Mouse (Mus musculus): ENCODE measurements around the gene Psmc5. TPM values are rescaled to one million over a fixed set of nuclear protein-coding genes. Genes with fewer than 3 reads are reported as not detected.

Psmc5 gene
- total RNA-seq (2021) (100 to 1,000 TPM in 1 of 2 experiments, 10 to 100 TPM in 1; 91.8 to 104 TPM), polyA plus RNA-seq (2012; rRNA removed) (54.5 and 83.5 TPM in 2 replicates)
- long read RNA-seq, transcript Psmc5-201 (11 exons, 1,316 nt) = major isoform, 133 of 139 reads
- long read RNA-seq, partial matches to known transcripts = 4 of 139 reads
- long read RNA-seq, other reads (novel, unspliced or antisense) = 1 of 139 reads

- under 1% methylated on average over 42 of the region's 42 CpGs for WGBS
- H3K36me3 ChIP-seq (ENCODE audit: control insufficient read depth, insufficient read depth, low read length) = peaks cover 2% of the 10 kb centered on the region
These were observed at the start of gene Psmc5, which contains the start of gene Ftsj3 for GRCm38 (mm10) chr11:106255685-106256451. TSS of gene Psmc5 (plus strand) at chr11:106256154. TSS of gene Ftsj3 (minus strand) at chr11:106256079.

GRCm38 (mm10) chr11:106212771-106213170, 43.2 kb upstream of the Psmc5 start:
- Histone ChIP-seq H3K27ac (no peak overlapping the region; the same call in 1 of the 2 replicates), H3K9ac (ENCODE audit: low read depth, low read length) (no peak overlapping the region), H3K79me2 (replicated peaks; ENCODE audit: control insufficient read depth, insufficient read depth, low read length) (peaks cover 3% of the 10 kb centered on the region), H3K27me3 (ENCODE audit: control insufficient read depth, insufficient read depth, low read length) (no peaks in the 10 kb centered on the region), H3K4me1 (ENCODE audit: control insufficient read depth, insufficient read depth, low read length) (peaks cover 6% of the 10 kb centered on the region), H3K4me3 (no peak overlapping the region), H3K36me3 (ENCODE audit: control insufficient read depth, insufficient read depth, low read length) (peaks cover 14% of the 10 kb centered on the region)
- 61% methylated on average over 8 of the region's 8 CpGs for WGBS
- intact Hi-C loops (cut with DNase I) = no loop called here
- no peak for TF ChIP-seq POLR2A (IDR thresholded peaks at IDR 0.05; ENCODE audit: insufficient read depth, low read depth, low read length)
- no peak for TF ChIP-seq CTCF (IDR thresholded peaks at IDR 0.05)
- no peak for TF ChIP-seq EP300 (IDR thresholded peaks at IDR 0.05; ENCODE audit: insufficient read depth, low read depth, low read length)
- DNase-seq = peak in 1 of 2 experiments; percentile 41

More at GRCm38 (mm10) chr11:106255685-106256451, at the start of gene Psmc5, which contains the start of gene Ftsj3:
- peaks cover 5% of the 10 kb centered on the region for H3K4me1 ChIP-seq (ENCODE audit: control insufficient read depth, insufficient read depth, low read length)
- H3K27ac ChIP-seq = peak within 1 kb of the TSS; percentile 83
- H3K4me3 ChIP-seq = peak within 1 kb of the TSS; percentile 71
- H3K27me3 ChIP-seq (ENCODE audit: control insufficient read depth, insufficient read depth, low read length) = no peaks in the 10 kb centered on the region
- H3K79me2 ChIP-seq (replicated peaks; ENCODE audit: control insufficient read depth, insufficient read depth, low read length) = no peaks in the 10 kb centered on the region
- H3K9ac ChIP-seq (ENCODE audit: low read depth, low read length) = peak within 1 kb of the TSS; percentile 89
- TF ChIP-seq POLR2A (IDR thresholded peaks at IDR 0.05; ENCODE audit: insufficient read depth, low read depth, low read length) (peak; percentile 89), CTCF (IDR thresholded peaks at IDR 0.05) (no peak)
- peak; percentile 97 to 99 for DNase-seq
- intact Hi-C loops (cut with DNase I) = loop anchor here (2.0 kb wide), 1 partner anchor 15 kb away; no protein-coding TSS in a partner anchor

DNA sequence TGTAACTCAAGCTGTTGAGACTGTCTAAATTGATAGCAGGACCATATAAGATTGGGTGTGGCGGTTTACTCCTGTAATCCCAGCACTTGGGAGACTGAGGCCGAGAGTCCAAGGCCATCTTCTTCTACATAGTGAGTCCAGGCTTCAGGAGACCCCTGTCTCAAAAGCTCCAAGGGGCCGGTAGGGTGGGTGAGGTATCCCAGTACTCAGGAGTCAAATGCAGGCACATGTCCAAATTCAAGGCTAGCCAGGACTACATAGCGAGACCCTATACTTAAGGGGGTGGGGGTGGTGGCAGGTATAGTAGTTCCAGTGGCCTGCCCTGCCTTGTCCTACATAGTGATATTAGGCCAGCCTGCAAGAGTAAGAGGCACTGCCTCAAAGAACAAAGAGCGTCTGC, 41.1 kb upstream of the Psmc5 start:
- intact Hi-C loops (cut with DNase I) = no loop called here
- Histone ChIP-seq H3K27ac (no peak overlapping the region), H3K9ac (ENCODE audit: low read depth, low read length) (no peak overlapping the region), H3K36me3 (ENCODE audit: control insufficient read depth, insufficient read depth, low read length) (peaks cover 14% of the 10 kb centered on the region), H3K27me3 (ENCODE audit: control insufficient read depth, insufficient read depth, low read length) (no peaks in the 10 kb centered on the region), H3K79me2 (replicated peaks; ENCODE audit: control insufficient read depth, insufficient read depth, low read length) (peaks cover 3% of the 10 kb centered on the region), H3K4me1 (ENCODE audit: control insufficient read depth, insufficient read depth, low read length) (peaks cover 7% of the 10 kb centered on the region), H3K4me3 (peak overlapping the region; percentile 69; the same call in 1 of the 2 replicates)
- 81% methylated on average over 5 of the region's 5 CpGs for WGBS
- TF ChIP-seq POLR2A (IDR thresholded peaks at IDR 0.05; ENCODE audit: insufficient read depth, low read depth, low read length) (no peak), CTCF (IDR thresholded peaks at IDR 0.05) (no peak), EP300 (IDR thresholded peaks at IDR 0.05; ENCODE audit: insufficient read depth, low read depth, low read length) (no peak)
- DNase-seq = no peak

GRCm38 (mm10) chr11:106215450-106215859, 40.5 kb upstream of the Psmc5 start:
- Histone ChIP-seq H3K27ac (peak overlapping the region; percentile 92), H3K4me1 (ENCODE audit: control insufficient read depth, insufficient read depth, low read length) (peaks cover 7% of the 10 kb centered on the region), H3K9ac (ENCODE audit: low read depth, low read length) (peak overlapping the region; percentile 90; the same call in 1 of the 2 replicates), H3K27me3 (ENCODE audit: control insufficient read depth, insufficient read depth, low read length) (no peaks in the 10 kb centered on the region), H3K79me2 (replicated peaks; ENCODE audit: control insufficient read depth, insufficient read depth, low read length) (peaks cover 3% of the 10 kb centered on the region), H3K36me3 (ENCODE audit: control insufficient read depth, insufficient read depth, low read length) (peaks cover 14% of the 10 kb centered on the region), H3K4me3 (peak overlapping the region; percentile 69)
- intact Hi-C loops (cut with DNase I) = no loop called here
- DNase-seq = no peak
- TF ChIP-seq CTCF (IDR thresholded peaks at IDR 0.05) (no peak), POLR2A (IDR thresholded peaks at IDR 0.05; ENCODE audit: insufficient read depth, low read depth, low read length) (no peak), EP300 (IDR thresholded peaks at IDR 0.05; ENCODE audit: insufficient read depth, low read depth, low read length) (no peak)
- 8% methylated on average over 7 of the region's 7 CpGs for WGBS

- H3K4me3 ChIP-seq = peak within 1 kb of the TSS; percentile 69
- H3K27me3 ChIP-seq (ENCODE audit: control insufficient read depth, insufficient read depth, low read length) = no peaks in the 10 kb centered on the region
- peak; percentile 77 for TF ChIP-seq EP300 (IDR thresholded peaks at IDR 0.05; ENCODE audit: insufficient read depth, low read depth, low read length)
- peak; percentile 89 for TF ChIP-seq POLR2A (IDR thresholded peaks at IDR 0.05; ENCODE audit: insufficient read depth, low read depth, low read length)
- TF ChIP-seq CTCF (IDR thresholded peaks at IDR 0.05) = no peak
- H3K36me3 ChIP-seq (ENCODE audit: control insufficient read depth, insufficient read depth, low read length) = peaks cover 14% of the 10 kb centered on the region; the same call in 1 of the 2 replicates
- peak within 1 kb of the TSS; percentile 92 for H3K27ac ChIP-seq
- H3K9ac ChIP-seq (ENCODE audit: low read depth, low read length) = peak within 1 kb of the TSS; percentile 91
- H3K4me1 ChIP-seq (ENCODE audit: control insufficient read depth, insufficient read depth, low read length) = peaks cover 7% of the 10 kb centered on the region
- under 1% methylated on average over 46 of the region's 46 CpGs for WGBS
- intact Hi-C loops (cut with DNase I) = loop anchor here (1.0 to 2.0 kb wide), 2 partner anchors 23 to 57 kb away; partner anchors contain the start of gene Smarcd2
- peak; percentile 91 to 97 for DNase-seq
- peaks cover 4% of the 10 kb centered on the region for H3K79me2 ChIP-seq (replicated peaks; ENCODE audit: control insufficient read depth, insufficient read depth, low read length)
These were observed 39.8 kb upstream of the Psmc5 start, which contains the start of gene Ccdc47 for GRCm38 (mm10) chr11:106215927-106216729. TSS of gene Ccdc47 (minus strand) at chr11:106216344.
